Mouse (Mus musculus): ENCODE results near the gene Isg15.

Isg15 gene

GRCm38 (mm10) chr4:156200623-156201475 is at the start of gene Isg15:
Gene Isg15, minus strand, starts transcription at chr4:156200818.
- DNase-seq, result no peak

GRCm38 (mm10) chr4:156249567-156249966 is 48.9 kb upstream of the Isg15 start:
- DNase-seq, result no peak

GRCm38 (mm10) chr4:156236651-156237447 is 36.2 kb upstream of the Isg15 start:
- DNase-seq, result no peak

- DNase-seq, result peak; percentile 93
Measured at GRCm38 (mm10) chr4:156235808-156236533, 35.4 kb upstream of the Isg15 start, which contains the start of gene Noc2l. Gene Noc2l, plus strand, starts transcription at chr4:156236010.

GRCm38 (mm10) chr4:156235360-156235770 is 34.7 kb upstream of the Isg15 start:
- DNase-seq, result no peak

GRCm38 (mm10) chr4:156234701-156235213 is 34.1 kb upstream of the Isg15 start, which contains the start of gene Plekhn1:
Gene Plekhn1, minus strand, starts transcription at chr4:156234857.
- DNase-seq, result peak; percentile 83

- DNase-seq, result no peak
Measured at GRCm38 (mm10) chr4:156234021-156234501, 33.4 kb upstream of the Isg15 start.

GRCm38 (mm10) chr4:156228393-156229024 is 27.9 kb upstream of the Isg15 start:
- no peak for DNase-seq

- DNase-seq, result no peak
Measured at GRCm38 (mm10) chr4:156227752-156228392, 27.3 kb upstream of the Isg15 start.

- DNase-seq, result no peak
Measured at GRCm38 (mm10) chr4:156224276-156224675, 23.7 kb upstream of the Isg15 start.

GRCm38 (mm10) chr4:156219936-156220335 is 19.3 kb upstream of the Isg15 start:
- no peak for DNase-seq

GRCm38 (mm10) chr4:156217838-156218237 is 17.2 kb upstream of the Isg15 start:
- DNase-seq, result no peak

- no peak for DNase-seq
Measured at GRCm38 (mm10) chr4:156217022-156217669, 16.5 kb upstream of the Isg15 start.

- DNase-seq, result no peak
Measured at GRCm38 (mm10) chr4:156216196-156216595, 15.6 kb upstream of the Isg15 start.

- DNase-seq, result no peak
Measured at GRCm38 (mm10) chr4:156215649-156216048, 15.0 kb upstream of the Isg15 start, which contains the start of gene Perm1. Gene Perm1, plus strand, starts transcription at chr4:156215868.

GRCm38 (mm10) chr4:156213134-156213533 is 12.5 kb upstream of the Isg15 start:
- DNase-seq, result no peak

GRCm38 (mm10) chr4:156209963-156210635 is 9.5 kb upstream of the Isg15 start:
- DNase-seq, result no peak

- DNase-seq, result no peak
Measured at GRCm38 (mm10) chr4:156208872-156209271, 8.3 kb upstream of the Isg15 start.

- DNase-seq, result no peak
Measured at GRCm38 (mm10) chr4:156203413-156204131, 3.0 kb upstream of the Isg15 start.

- DNase-seq, result peak; percentile 42
Measured at GRCm38 (mm10) chr4:156203001-156203412, 2.4 kb upstream of the Isg15 start, which contains the start of gene AW011738. Gene AW011738, plus strand, starts transcription at chr4:156203304.

Data from right cerebral cortex, postnatal 25 days (tissue).